Mouse (Mus musculus) hindbrain, embryonic 16.5 days (tissue): ENCODE data around the gene Rest. TPM values are rescaled to one million over a fixed set of nuclear protein-coding genes. Genes with fewer than 3 reads are reported as not detected.
A peak's percentile ranks its signal among the peaks of the same experiment; 100 is the strongest.

Source experiments
- ATAC-seq: fragments of 200-750 bp; cut with Nextera tagmentation; 2 replicates; pipeline ENCODE4 v1.8.0; 2017; ENCODE audit warnings: moderate TSS enrichment, moderate library complexity
- H3K27ac ChIP-seq: fragments of 300-500 bp; sonication (generic); 2 replicates; pipeline ENCODE4 v1.5.1; 2014; ENCODE audit warnings: low read depth, mild to moderate bottlenecking, control low read depth, low read length, moderate library complexity
- H3K27me3 ChIP-seq: fragments of 300-500 bp; sonication (generic); replicated peaks from 2 replicates; pipeline ENCODE4 v1.6.1; 2014; ENCODE audit warnings: low read length; ENCODE audit not compliant: control insufficient read depth, insufficient read depth
- H3K36me3 ChIP-seq: fragments of 300-500 bp; sonication (generic); 2 replicates; pipeline ENCODE4 v1.6.1; 2014; ENCODE audit warnings: mild to moderate bottlenecking, low read length, moderate library complexity, mixed read lengths; ENCODE audit not compliant: control insufficient read depth, insufficient read depth
- H3K4me1 ChIP-seq: fragments of 300-500 bp; sonication (generic); 2 replicates; pipeline ENCODE4 v1.6.1; 2014; ENCODE audit warnings: low read depth, low read length; ENCODE audit not compliant: control insufficient read depth, insufficient read depth
- H3K4me2 ChIP-seq: fragments of 300-500 bp; sonication (generic); 2 replicates; pipeline ENCODE4 v1.6.1; 2014; ENCODE audit warnings: mild to moderate bottlenecking, low read length, control low read depth, moderate library complexity
- H3K4me3 ChIP-seq: fragments of 300-500 bp; sonication (generic); 2 replicates; pipeline ENCODE4 v1.5.1; 2014; ENCODE audit warnings: mild to moderate bottlenecking, low read length, control low read depth, moderate library complexity
- H3K9ac ChIP-seq: fragments of 300-500 bp; sonication (generic); 2 replicates; pipeline ENCODE4 v1.6.1; 2014; ENCODE audit warnings: low read depth, mild to moderate bottlenecking, control low read depth, low read length, moderate library complexity
- H3K9me3 ChIP-seq: fragments of 300-500 bp; sonication (generic); 2 replicates; pipeline ENCODE4 v1.6.1; 2014; ENCODE audit warnings: mild to moderate bottlenecking, low read length, moderate library complexity; ENCODE audit not compliant: control insufficient read depth
- WGBS: fragments of 180-500 bp; shearing (Covaris S2); extraction: QIAGEN DNeasy Blood & Tissue Kit; methylation state at CpG from one replicate; pipeline ENCODE4 v1.1.7; 2014; 5-methylcytosine and 5-hydroxymethylcytosine counted together
- polyA plus RNA-seq: library from polyadenylated mRNA; unstranded; fragments of >200 nt; fragmentation: Nextera tagmentation; extraction: Ambion mirVana; gene quantifications from 2 replicates; pipeline ENCODE4 v1.2.1, GENCODE M21; 2015

Rest gene
- polyA plus RNA-seq, 1 experiment from 2014 or later: 5.9 TPM

DNA sequence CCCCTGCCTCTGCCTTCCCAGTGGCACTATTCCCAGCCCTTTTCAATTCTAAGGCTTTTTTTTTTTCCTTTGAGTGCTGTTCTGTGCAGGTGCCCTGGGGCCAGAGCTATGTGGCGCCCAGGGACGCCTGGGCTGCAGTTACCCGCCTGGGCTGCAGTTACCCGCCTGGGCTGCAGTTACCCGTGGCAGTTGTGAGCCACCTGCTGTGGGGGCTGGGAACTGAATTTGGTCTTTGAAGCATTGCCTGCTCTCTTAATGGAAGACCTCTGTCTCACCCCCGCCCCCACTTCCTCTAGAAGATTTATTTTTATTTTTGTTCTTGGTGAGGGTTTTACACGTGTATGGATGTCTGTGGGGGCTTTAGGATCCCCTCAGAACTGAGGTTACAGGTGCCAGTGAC is 7.9 kb downstream of the Rest start:
- no peaks in the 10 kb centered on the region for H3K9me3 ChIP-seq
- H3K4me1 ChIP-seq: no peaks in the 10 kb centered on the region
- no peak for ATAC-seq
- H3K27ac ChIP-seq: no peak overlapping the region
- peaks cover 9% of the 10 kb centered on the region; the same call in 1 of the 2 replicates for H3K36me3 ChIP-seq
- H3K4me3 ChIP-seq: no peak overlapping the region
- H3K27me3 ChIP-seq: no peaks in the 10 kb centered on the region
- 77% methylated on average over 7 of the region's 7 CpGs for WGBS
- no peak overlapping the region for H3K9ac ChIP-seq
- no peak overlapping the region for H3K4me2 ChIP-seq

- no peak for ATAC-seq
- no peak overlapping the region for H3K27ac ChIP-seq
- no peak overlapping the region for H3K4me2 ChIP-seq
- no peak overlapping the region for H3K4me3 ChIP-seq
- H3K36me3 ChIP-seq: peaks cover 3% of the 10 kb centered on the region; the same call in 1 of the 2 replicates
- no peaks in the 10 kb centered on the region for H3K9me3 ChIP-seq
- no peaks in the 10 kb centered on the region for H3K27me3 ChIP-seq
- no peak overlapping the region for H3K9ac ChIP-seq
- H3K4me1 ChIP-seq: no peaks in the 10 kb centered on the region
- WGBS: 88% methylated on average over 5 of the region's 5 CpGs
Measured at GRCm38 (mm10) chr5:77275950-77276349, 10.7 kb downstream of the Rest start.

DNA sequence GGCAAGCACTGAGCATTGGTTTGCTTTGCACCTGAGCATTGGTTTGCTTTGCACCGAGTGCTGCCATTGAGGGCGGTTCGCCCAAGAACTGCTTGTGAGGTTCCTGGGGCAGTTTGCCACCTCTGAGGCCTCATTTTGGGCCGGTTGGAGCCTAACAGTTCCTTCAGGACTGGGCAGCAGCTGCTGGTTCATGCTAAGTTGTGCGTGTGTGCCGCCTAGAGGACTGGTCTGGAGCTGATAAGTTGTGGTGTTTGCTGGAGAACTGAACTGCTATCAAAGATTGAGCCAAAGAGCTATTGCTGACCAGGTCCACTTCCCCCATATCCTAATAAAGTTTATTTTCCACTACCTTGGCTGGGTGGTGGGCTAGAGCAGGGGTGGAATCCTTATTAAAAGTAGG is 11.9 kb downstream of the Rest start:
- no peaks in the 10 kb centered on the region for H3K27me3 ChIP-seq
- H3K4me1 ChIP-seq: no peaks in the 10 kb centered on the region
- no peak overlapping the region for H3K4me2 ChIP-seq
- H3K9ac ChIP-seq: no peak overlapping the region
- no peak overlapping the region for H3K27ac ChIP-seq
- H3K9me3 ChIP-seq: no peaks in the 10 kb centered on the region
- WGBS: 94% methylated on average over 6 of the region's 6 CpGs
- H3K36me3 ChIP-seq: peaks cover 14% of the 10 kb centered on the region; the same call in 1 of the 2 replicates
- ATAC-seq: no peak
- H3K4me3 ChIP-seq: no peak overlapping the region

- WGBS: 80% methylated on average over 20 of the region's 20 CpGs
- Histone ChIP-seq H3K27ac (no peak overlapping the region), H3K9ac (no peak overlapping the region), H3K36me3 (peaks cover 13% of the 10 kb centered on the region; the same call in 1 of the 2 replicates), H3K27me3 (no peaks in the 10 kb centered on the region), H3K4me2 (no peak overlapping the region), H3K9me3 (no peaks in the 10 kb centered on the region), H3K4me1 (no peaks in the 10 kb centered on the region), H3K4me3 (no peak overlapping the region)
- ATAC-seq: no peak
Measured at GRCm38 (mm10) chr5:77281518-77282174, 16.4 kb downstream of the Rest start.

GRCm38 (mm10) chr5:77282242-77282641 is 17.0 kb downstream of the Rest start:
- peak; percentile 38; the same call in 1 of the 2 replicates for ATAC-seq
- 81% methylated on average over 9 of the region's 9 CpGs for WGBS
- Histone ChIP-seq H3K36me3 (peaks cover 13% of the 10 kb centered on the region; the same call in 1 of the 2 replicates), H3K27ac (no peak overlapping the region), H3K4me1 (no peaks in the 10 kb centered on the region), H3K27me3 (no peaks in the 10 kb centered on the region), H3K4me2 (no peak overlapping the region), H3K9ac (no peak overlapping the region), H3K9me3 (no peaks in the 10 kb centered on the region), H3K4me3 (no peak overlapping the region)

DNA sequence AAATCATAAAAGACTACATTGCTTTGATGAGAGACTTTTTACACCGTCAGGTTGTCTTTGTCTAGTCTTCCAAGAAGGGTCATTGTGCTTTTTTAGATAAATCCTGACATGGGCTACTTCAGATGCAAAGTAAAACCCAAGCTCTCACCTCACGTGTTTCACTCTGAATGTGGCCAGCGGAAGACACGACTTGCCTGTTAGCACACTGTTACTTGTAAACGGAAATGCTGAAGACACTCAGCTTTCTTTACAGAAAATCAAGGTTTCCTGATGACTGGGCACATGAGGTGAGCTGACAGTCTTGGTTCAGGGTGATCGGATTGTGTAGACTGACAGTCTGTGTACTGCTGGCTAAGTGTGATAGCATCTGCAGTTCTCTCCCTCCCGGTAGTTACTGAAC is 20.4 kb downstream of the Rest start:
- Histone ChIP-seq H3K9ac (no peak overlapping the region), H3K36me3 (peaks cover 13% of the 10 kb centered on the region; the same call in 1 of the 2 replicates)

DNA sequence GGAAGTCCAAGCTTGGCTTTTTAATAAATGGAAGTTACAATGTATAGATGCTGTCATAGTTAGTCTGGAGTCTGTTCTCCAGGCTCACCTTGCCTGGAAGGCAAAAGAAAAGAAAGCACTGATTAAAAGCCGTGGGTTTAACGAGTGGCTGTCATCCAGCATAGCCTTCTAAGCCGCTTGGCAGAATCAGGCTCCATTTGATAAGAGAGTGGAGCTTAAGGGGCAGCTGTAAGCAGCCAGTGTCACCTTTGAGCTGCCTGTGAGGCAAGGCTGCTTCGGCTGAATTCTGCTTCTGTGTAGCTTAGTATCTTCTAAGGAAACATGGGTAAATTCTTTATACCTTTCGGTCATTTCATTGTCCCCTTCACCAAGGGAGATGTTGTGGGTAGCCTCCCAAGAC is 21.6 kb downstream of the Rest start:
- Histone ChIP-seq H3K27me3 (no peaks in the 10 kb centered on the region), H3K4me2 (no peak overlapping the region), H3K4me1 (no peaks in the 10 kb centered on the region), H3K4me3 (no peak overlapping the region), H3K36me3 (peaks cover 7% of the 10 kb centered on the region), H3K9me3 (no peaks in the 10 kb centered on the region), H3K27ac (no peak overlapping the region), H3K9ac (no peak overlapping the region)
- ATAC-seq: no peak
- 95% methylated on average over 5 of the region's 5 CpGs for WGBS

More for the DNA sequence above, 20.4 kb downstream of the Rest start:
- Histone ChIP-seq H3K4me3 (no peak overlapping the region), H3K4me2 (no peak overlapping the region), H3K9me3 (no peaks in the 10 kb centered on the region), H3K27me3 (no peaks in the 10 kb centered on the region), H3K4me1 (no peaks in the 10 kb centered on the region), H3K27ac (no peak overlapping the region)
- 82% methylated on average over 7 of the region's 7 CpGs for WGBS
- no peak for ATAC-seq

DNA sequence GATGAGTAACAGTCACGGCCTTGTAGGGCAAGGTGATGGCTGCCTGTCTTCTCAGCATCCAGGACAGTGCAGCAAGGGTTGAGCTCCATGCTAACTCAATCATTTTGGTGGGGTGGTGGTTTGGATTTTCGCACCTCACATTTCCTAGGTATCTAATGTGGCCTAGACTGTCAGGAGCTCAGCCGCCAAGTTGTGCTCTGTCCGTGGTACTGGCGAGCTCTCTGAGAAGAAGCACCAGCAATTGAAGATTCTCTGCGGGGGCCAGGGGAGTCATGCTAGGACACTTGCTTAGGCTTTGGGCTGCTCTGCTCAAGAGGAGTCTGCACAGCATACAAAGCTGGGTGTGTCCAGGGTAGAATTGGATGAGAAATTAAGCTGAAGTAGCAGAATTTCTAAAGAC is 22.6 kb downstream of the Rest start:
- ATAC-seq: no peak
- peaks cover 8% of the 10 kb centered on the region; the same call in 1 of the 2 replicates for H3K36me3 ChIP-seq

DNA sequence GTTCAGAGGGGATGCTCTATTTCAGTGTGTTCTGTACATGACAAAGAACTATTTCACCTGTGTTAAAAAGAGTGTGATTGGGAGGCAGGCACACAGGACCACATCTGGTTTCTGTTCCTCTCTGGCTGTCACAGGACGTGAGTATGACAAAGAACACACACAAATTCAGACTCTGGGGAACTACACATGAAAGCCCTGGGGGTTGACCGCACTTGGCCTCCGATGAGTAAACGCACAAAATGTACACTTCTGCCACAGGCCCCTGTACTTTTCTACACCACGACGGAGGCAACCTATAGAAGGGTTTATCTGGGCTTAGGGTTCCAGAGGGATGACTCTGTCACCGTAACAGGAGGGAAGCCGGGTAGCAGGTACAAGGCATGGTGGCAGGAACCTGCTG is 24.4 kb downstream of the Rest start:
- Histone ChIP-seq H3K4me3 (no peak overlapping the region), H3K36me3 (peaks cover 20% of the 10 kb centered on the region), H3K9me3 (no peaks in the 10 kb centered on the region), H3K4me2 (no peak overlapping the region), H3K9ac (no peak overlapping the region), H3K27ac (no peak overlapping the region), H3K4me1 (no peaks in the 10 kb centered on the region), H3K27me3 (no peaks in the 10 kb centered on the region)
- 91% methylated on average over 8 of the region's 8 CpGs for WGBS
- ATAC-seq: no peak

More for the DNA sequence above, 22.6 kb downstream of the Rest start:
- 79% methylated on average over 6 of the region's 6 CpGs for WGBS
- no peak overlapping the region for H3K4me2 ChIP-seq
- no peaks in the 10 kb centered on the region for H3K9me3 ChIP-seq
- H3K27me3 ChIP-seq: no peaks in the 10 kb centered on the region
- H3K27ac ChIP-seq: no peak overlapping the region
- H3K4me3 ChIP-seq: no peak overlapping the region
- no peak overlapping the region for H3K9ac ChIP-seq
- H3K4me1 ChIP-seq: no peaks in the 10 kb centered on the region
